Mouse (Mus musculus): ENCODE data around the gene Cdk14. TPM values are rescaled to one million over a fixed set of nuclear protein-coding genes. Genes with fewer than 3 reads are reported as not detected.

Gene Cdk14
- polyA plus RNA-seq (2015; fragmentation: Illumina TruSeq; extraction: RNeasy Lipid Tissue Mini Kit (QIAGEN cat#74804); ENCODE audit: insufficient read depth, low read depth, low replicate concordance): 2.4 TPM

DNA sequence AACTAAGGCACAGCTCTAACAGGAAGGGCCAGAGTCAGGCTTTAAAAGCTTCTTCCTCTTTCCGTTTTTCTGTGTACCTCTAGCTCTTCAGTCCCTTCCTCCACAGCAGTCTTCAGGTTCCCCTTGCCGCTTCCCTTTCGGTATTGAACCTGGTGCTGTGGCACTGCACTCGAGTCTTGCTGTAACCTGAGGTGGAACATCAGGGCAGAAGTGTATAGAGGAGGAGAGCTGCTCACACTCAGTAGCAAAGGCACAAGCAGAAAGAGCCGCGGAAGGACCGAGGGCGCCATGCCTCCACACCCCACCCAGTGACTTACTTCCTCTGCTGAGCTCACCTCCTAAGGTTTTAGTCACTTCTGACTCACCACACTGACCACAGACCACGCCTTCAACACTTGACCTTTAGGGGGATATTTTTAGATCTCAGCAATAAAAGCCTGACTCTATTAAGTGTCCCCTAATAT, at the start of gene Cdk14:
TSS of gene Cdk14 (minus strand) at position 321 of the 464 bp plus-strand sequence.

DNA sequence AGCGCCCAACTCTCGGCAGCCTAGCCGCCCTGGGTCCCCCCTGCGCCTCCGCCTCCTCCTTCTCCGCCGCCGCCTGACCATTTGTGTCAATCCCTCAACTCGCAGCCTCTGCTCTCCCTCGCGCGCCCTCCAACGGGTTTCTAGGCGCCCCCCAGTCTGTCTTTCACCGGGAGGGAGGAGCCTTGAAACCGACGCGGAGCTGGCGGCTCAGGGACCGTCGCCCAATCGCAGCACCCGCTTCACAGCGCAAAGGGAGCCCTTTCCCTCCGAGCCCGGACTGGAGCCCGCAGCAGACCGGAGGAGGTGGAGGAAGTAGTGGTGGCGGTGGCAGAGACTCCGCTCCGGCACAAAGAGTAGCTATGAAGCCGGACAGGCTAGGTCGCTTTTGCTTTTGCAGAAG, 662.2 kb downstream of the Cdk14 start, which contains the start of gene Fzd1:
TSS of gene Fzd1 (minus strand) at position 134 of the 400 bp plus-strand sequence.

Other genes with a start within 250 kb of the Cdk14 start
- not detected for gene 1700015F17Rik, start 58.8 kb upstream of the Cdk14 start, polyA plus RNA-seq (2015; fragmentation: Illumina TruSeq; extraction: RNeasy Lipid Tissue Mini Kit (QIAGEN cat#74804); ENCODE audit: insufficient read depth, low read depth, low replicate concordance)
- gene Cldn12, start 94.6 kb upstream of the Cdk14 start, polyA plus RNA-seq (2015; fragmentation: Illumina TruSeq; extraction: RNeasy Lipid Tissue Mini Kit (QIAGEN cat#74804); ENCODE audit: insufficient read depth, low read depth, low replicate concordance): 3.5 TPM
- 2.6 TPM for gene Gtpbp10, start 139.2 kb upstream of the Cdk14 start, polyA plus RNA-seq (2015; fragmentation: Illumina TruSeq; extraction: RNeasy Lipid Tissue Mini Kit (QIAGEN cat#74804); ENCODE audit: insufficient read depth, low read depth, low replicate concordance)
- not detected for gene Gm8773, start 153.5 kb upstream of the Cdk14 start, polyA plus RNA-seq (2015; fragmentation: Illumina TruSeq; extraction: RNeasy Lipid Tissue Mini Kit (QIAGEN cat#74804); ENCODE audit: insufficient read depth, low read depth, low replicate concordance)
- gene Cfap69, start 243.9 kb upstream of the Cdk14 start, polyA plus RNA-seq (2015; fragmentation: Illumina TruSeq; extraction: RNeasy Lipid Tissue Mini Kit (QIAGEN cat#74804); ENCODE audit: insufficient read depth, low read depth, low replicate concordance): 2.2 TPM